Mouse (Mus musculus): ENCODE measurements at regions not wholly inside any gene's neighbourhood (a gene's known extent, or its start where the extent isn't known, plus 50 kb on each side); places are given as distances from the start of the nearest gene placed in this dataset.

DNA sequence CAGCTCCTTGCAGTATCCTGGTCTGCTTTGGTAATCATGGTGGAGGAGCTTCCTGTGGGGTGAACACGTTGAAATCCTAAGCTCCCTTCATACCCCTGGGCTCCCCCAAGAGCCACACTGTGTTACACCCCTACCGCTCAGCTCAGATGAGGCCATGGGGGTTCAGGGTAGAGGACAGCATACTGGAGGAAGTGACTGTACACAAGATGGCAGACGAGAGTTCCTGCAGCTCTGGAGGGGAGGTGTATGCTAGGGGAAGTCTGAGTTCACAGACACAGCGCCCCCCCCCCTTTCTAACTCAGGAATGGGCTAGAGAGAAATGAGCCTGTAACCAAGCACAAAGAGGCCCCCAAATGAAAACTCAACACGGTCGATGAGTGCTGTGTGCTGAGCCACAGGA is 231.9 kb downstream of the Foxo1 start:
- no peaks in the 10 kb centered on the region for H3K27me3 ChIP-seq (ENCODE audit: control insufficient read depth, insufficient read depth, low read length)
- H3K9me3 ChIP-seq (ENCODE audit: control insufficient read depth, low read depth, low read length): no peaks in the 10 kb centered on the region
- 81% methylated on average over 6 of the region's 6 CpGs for WGBS
- H3K27ac ChIP-seq (ENCODE audit: low read length): no peak overlapping the region
- H3K9ac ChIP-seq (replicated peaks; ENCODE audit: low read depth, low read length): no peak overlapping the region
- ATAC-seq (ENCODE audit: insufficient number of reproducible peaks, insufficient read depth, low FRiP score, low read depth): no peak
- H3K36me3 ChIP-seq (ENCODE audit: control insufficient read depth, insufficient read depth, low read length): no peaks in the 10 kb centered on the region
- 0 out of 2 replicates have a peak, but pooled peaks cover 4% of the 10 kb centered on the region for H3K4me1 ChIP-seq (ENCODE audit: control insufficient read depth, insufficient read depth, low read length)
- H3K4me2 ChIP-seq (replicated peaks; ENCODE audit: low read depth, low read length): no peak overlapping the region
- H3K4me3 ChIP-seq (ENCODE audit: low read depth, low read length): no peak overlapping the region

GRCm38 (mm10) chr3:52499581-52499980 is 231.4 kb downstream of the Foxo1 start:
- Histone ChIP-seq H3K4me2 (replicated peaks; ENCODE audit: low read depth, low read length) (no peak overlapping the region), H3K27ac (ENCODE audit: low read length) (no peak overlapping the region), H3K9me3 (ENCODE audit: control insufficient read depth, low read depth, low read length) (no peaks in the 10 kb centered on the region), H3K9ac (replicated peaks; ENCODE audit: low read depth, low read length) (no peak overlapping the region), H3K4me1 (ENCODE audit: control insufficient read depth, insufficient read depth, low read length) (0 out of 2 replicates have a peak, but pooled peaks cover 4% of the 10 kb centered on the region), H3K36me3 (ENCODE audit: control insufficient read depth, insufficient read depth, low read length) (no peaks in the 10 kb centered on the region), H3K27me3 (ENCODE audit: control insufficient read depth, insufficient read depth, low read length) (no peaks in the 10 kb centered on the region), H3K4me3 (ENCODE audit: low read depth, low read length) (no peak overlapping the region)
- 87% methylated on average over 1 of the region's 1 CpGs for WGBS
- ATAC-seq (ENCODE audit: insufficient number of reproducible peaks, insufficient read depth, low FRiP score, low read depth): no peak

DNA sequence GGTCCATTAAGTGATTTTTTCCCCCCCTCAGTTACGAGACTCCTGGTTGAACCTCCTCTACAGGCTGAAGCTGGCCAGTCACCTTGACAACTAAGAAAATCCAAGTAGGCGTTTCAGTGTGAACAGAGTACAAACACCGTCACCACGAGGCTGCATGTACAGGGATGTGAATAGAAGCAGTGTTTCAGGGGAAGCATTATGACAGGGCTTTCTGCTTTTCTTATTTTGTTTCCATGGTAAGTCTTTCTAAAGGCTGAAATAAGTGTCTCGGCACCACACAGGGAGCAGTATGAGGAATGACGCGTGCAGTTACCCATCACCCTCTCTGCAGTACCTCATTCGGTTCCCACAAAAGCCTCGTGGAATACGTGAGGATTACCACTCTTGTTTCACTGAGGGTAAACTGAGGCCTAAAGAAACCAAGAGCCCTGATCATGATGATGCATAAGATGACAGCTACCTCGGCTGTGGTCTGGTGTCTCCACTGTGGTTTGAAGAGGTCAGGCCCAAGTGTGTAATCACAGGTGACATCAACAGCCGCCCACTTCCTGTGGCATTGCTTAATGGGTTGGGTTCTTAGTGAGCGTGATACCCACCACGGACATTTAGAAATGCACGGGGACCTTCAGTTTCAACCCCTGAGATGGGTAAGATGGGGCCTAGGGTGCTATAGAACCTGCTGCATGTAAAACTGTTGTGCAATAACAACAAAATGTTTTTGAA is 230.5 kb downstream of the Foxo1 start:
- no peak overlapping the region for H3K9ac ChIP-seq (replicated peaks; ENCODE audit: low read depth, low read length)
- H3K4me2 ChIP-seq (replicated peaks; ENCODE audit: low read depth, low read length): no peak overlapping the region
- H3K27ac ChIP-seq (ENCODE audit: low read length): no peak overlapping the region
- H3K4me3 ChIP-seq (ENCODE audit: low read depth, low read length): no peak overlapping the region
- H3K9me3 ChIP-seq (ENCODE audit: control insufficient read depth, low read depth, low read length): no peaks in the 10 kb centered on the region
- no peaks in the 10 kb centered on the region for H3K36me3 ChIP-seq (ENCODE audit: control insufficient read depth, insufficient read depth, low read length)
- H3K27me3 ChIP-seq (ENCODE audit: control insufficient read depth, insufficient read depth, low read length): no peaks in the 10 kb centered on the region
- no peak for ATAC-seq (ENCODE audit: insufficient number of reproducible peaks, insufficient read depth, low FRiP score, low read depth)
- 89% methylated on average over 15 of the region's 15 CpGs for WGBS
- H3K4me1 ChIP-seq (ENCODE audit: control insufficient read depth, insufficient read depth, low read length): 0 out of 2 replicates have a peak, but pooled peaks cover 4% of the 10 kb centered on the region

DNA sequence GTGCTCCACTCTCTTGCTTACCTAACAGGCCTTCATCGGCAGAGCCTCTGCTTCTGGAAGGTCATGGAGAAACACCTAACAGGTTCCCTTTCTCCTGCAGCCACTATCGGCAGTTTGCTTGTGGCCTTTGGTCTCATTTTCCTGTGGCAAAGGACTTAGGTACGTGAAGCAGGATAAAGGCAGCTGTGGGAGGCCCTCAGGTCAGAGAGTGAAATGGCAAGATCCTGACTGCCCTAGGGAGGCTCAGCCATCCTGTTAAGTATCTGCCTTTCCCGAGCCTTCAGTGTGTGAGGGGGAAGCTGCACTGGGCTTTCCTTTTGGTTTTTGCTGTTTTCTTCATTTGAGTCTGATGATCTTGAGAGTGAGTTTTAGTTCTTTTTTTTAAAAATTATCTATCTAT is 228.8 kb downstream of the Foxo1 start:
- ATAC-seq (ENCODE audit: insufficient number of reproducible peaks, insufficient read depth, low FRiP score, low read depth): no peak
- H3K4me1 ChIP-seq (ENCODE audit: control insufficient read depth, insufficient read depth, low read length): no peaks in the 10 kb centered on the region
- no peak overlapping the region for H3K4me3 ChIP-seq (ENCODE audit: low read depth, low read length)
- no peak overlapping the region for H3K27ac ChIP-seq (ENCODE audit: low read length)
- no peak overlapping the region for H3K4me2 ChIP-seq (replicated peaks; ENCODE audit: low read depth, low read length)
- WGBS: 77% methylated on average over 4 of the region's 4 CpGs
- H3K9me3 ChIP-seq (ENCODE audit: control insufficient read depth, low read depth, low read length): no peaks in the 10 kb centered on the region
- H3K36me3 ChIP-seq (ENCODE audit: control insufficient read depth, insufficient read depth, low read length): no peaks in the 10 kb centered on the region
- no peaks in the 10 kb centered on the region for H3K27me3 ChIP-seq (ENCODE audit: control insufficient read depth, insufficient read depth, low read length)
- no peak overlapping the region for H3K9ac ChIP-seq (replicated peaks; ENCODE audit: low read depth, low read length)

GRCm38 (mm10) chr3:52495401-52495800 is 227.3 kb downstream of the Foxo1 start:
- Histone ChIP-seq H3K27ac (ENCODE audit: low read length) (no peak overlapping the region), H3K9ac (replicated peaks; ENCODE audit: low read depth, low read length) (no peak overlapping the region), H3K36me3 (ENCODE audit: control insufficient read depth, insufficient read depth, low read length) (no peaks in the 10 kb centered on the region), H3K4me1 (ENCODE audit: control insufficient read depth, insufficient read depth, low read length) (no peaks in the 10 kb centered on the region), H3K4me2 (replicated peaks; ENCODE audit: low read depth, low read length) (no peak overlapping the region), H3K27me3 (ENCODE audit: control insufficient read depth, insufficient read depth, low read length) (no peaks in the 10 kb centered on the region), H3K9me3 (ENCODE audit: control insufficient read depth, low read depth, low read length) (no peaks in the 10 kb centered on the region), H3K4me3 (ENCODE audit: low read depth, low read length) (no peak overlapping the region)
- no peak for ATAC-seq (ENCODE audit: insufficient number of reproducible peaks, insufficient read depth, low FRiP score, low read depth)

- Histone ChIP-seq H3K9ac (replicated peaks; ENCODE audit: low read depth, low read length) (no peak overlapping the region), H3K4me3 (ENCODE audit: low read depth, low read length) (no peak overlapping the region), H3K36me3 (ENCODE audit: control insufficient read depth, insufficient read depth, low read length) (no peaks in the 10 kb centered on the region), H3K9me3 (ENCODE audit: control insufficient read depth, low read depth, low read length) (no peaks in the 10 kb centered on the region), H3K27ac (ENCODE audit: low read length) (no peak overlapping the region), H3K4me1 (ENCODE audit: control insufficient read depth, insufficient read depth, low read length) (no peaks in the 10 kb centered on the region), H3K4me2 (replicated peaks; ENCODE audit: low read depth, low read length) (no peak overlapping the region), H3K27me3 (ENCODE audit: control insufficient read depth, insufficient read depth, low read length) (no peaks in the 10 kb centered on the region)
- no peak for ATAC-seq (ENCODE audit: insufficient number of reproducible peaks, insufficient read depth, low FRiP score, low read depth)
- WGBS: 64% methylated on average over 2 of the region's 2 CpGs
These were observed 226.8 kb downstream of the Foxo1 start for GRCm38 (mm10) chr3:52494924-52495323.

- H3K27me3 ChIP-seq (ENCODE audit: control insufficient read depth, insufficient read depth, low read length): no peaks in the 10 kb centered on the region
- no peaks in the 10 kb centered on the region for H3K9me3 ChIP-seq (ENCODE audit: control insufficient read depth, low read depth, low read length)
- H3K4me1 ChIP-seq (ENCODE audit: control insufficient read depth, insufficient read depth, low read length): no peaks in the 10 kb centered on the region
- no peak overlapping the region for H3K4me2 ChIP-seq (replicated peaks; ENCODE audit: low read depth, low read length)
- H3K4me3 ChIP-seq (ENCODE audit: low read depth, low read length): no peak overlapping the region
- no peak for ATAC-seq (ENCODE audit: insufficient number of reproducible peaks, insufficient read depth, low FRiP score, low read depth)
- WGBS: 80% methylated on average over 5 of the region's 5 CpGs
- no peaks in the 10 kb centered on the region for H3K36me3 ChIP-seq (ENCODE audit: control insufficient read depth, insufficient read depth, low read length)
- H3K27ac ChIP-seq (ENCODE audit: low read length): no peak overlapping the region
- no peak overlapping the region for H3K9ac ChIP-seq (replicated peaks; ENCODE audit: low read depth, low read length)
These were observed 211.1 kb downstream of the Foxo1 start for GRCm38 (mm10) chr3:52479186-52479585.

- Histone ChIP-seq H3K9ac (replicated peaks; ENCODE audit: low read depth, low read length) (no peak overlapping the region), H3K4me2 (replicated peaks; ENCODE audit: low read depth, low read length) (no peak overlapping the region), H3K27me3 (ENCODE audit: control insufficient read depth, insufficient read depth, low read length) (no peaks in the 10 kb centered on the region), H3K4me1 (ENCODE audit: control insufficient read depth, insufficient read depth, low read length) (no peaks in the 10 kb centered on the region), H3K9me3 (ENCODE audit: control insufficient read depth, low read depth, low read length) (peaks cover 17% of the 10 kb centered on the region), H3K36me3 (ENCODE audit: control insufficient read depth, insufficient read depth, low read length) (no peaks in the 10 kb centered on the region), H3K27ac (ENCODE audit: low read length) (no peak overlapping the region), H3K4me3 (ENCODE audit: low read depth, low read length) (no peak overlapping the region)
- WGBS: 82% methylated on average over 4 of the region's 4 CpGs
- no peak for ATAC-seq (ENCODE audit: insufficient number of reproducible peaks, insufficient read depth, low FRiP score, low read depth)
These were observed 201.8 kb downstream of the Foxo1 start for GRCm38 (mm10) chr3:52469900-52470299.

GRCm38 (mm10) chr3:52469397-52469796 is 201.3 kb downstream of the Foxo1 start:
- no peak for ATAC-seq (ENCODE audit: insufficient number of reproducible peaks, insufficient read depth, low FRiP score, low read depth)
- Histone ChIP-seq H3K4me2 (replicated peaks; ENCODE audit: low read depth, low read length) (no peak overlapping the region), H3K27ac (ENCODE audit: low read length) (no peak overlapping the region), H3K36me3 (ENCODE audit: control insufficient read depth, insufficient read depth, low read length) (no peaks in the 10 kb centered on the region), H3K4me3 (ENCODE audit: low read depth, low read length) (no peak overlapping the region), H3K4me1 (ENCODE audit: control insufficient read depth, insufficient read depth, low read length) (no peaks in the 10 kb centered on the region), H3K9ac (replicated peaks; ENCODE audit: low read depth, low read length) (no peak overlapping the region), H3K27me3 (ENCODE audit: control insufficient read depth, insufficient read depth, low read length) (no peaks in the 10 kb centered on the region), H3K9me3 (ENCODE audit: control insufficient read depth, low read depth, low read length) (peaks cover 17% of the 10 kb centered on the region)
- WGBS: 92% methylated on average over 5 of the region's 5 CpGs

Measured in stomach, embryonic 14.5 days (tissue).